Mouse (Mus musculus): ENCODE measurements at regions not wholly inside any gene's neighbourhood (a gene's known extent, or its start where the extent isn't known, plus 50 kb on each side); places are given as distances from the start of the nearest gene placed in this dataset.
A peak's percentile ranks its signal among the peaks of the same experiment; 100 is the strongest.

DNA sequence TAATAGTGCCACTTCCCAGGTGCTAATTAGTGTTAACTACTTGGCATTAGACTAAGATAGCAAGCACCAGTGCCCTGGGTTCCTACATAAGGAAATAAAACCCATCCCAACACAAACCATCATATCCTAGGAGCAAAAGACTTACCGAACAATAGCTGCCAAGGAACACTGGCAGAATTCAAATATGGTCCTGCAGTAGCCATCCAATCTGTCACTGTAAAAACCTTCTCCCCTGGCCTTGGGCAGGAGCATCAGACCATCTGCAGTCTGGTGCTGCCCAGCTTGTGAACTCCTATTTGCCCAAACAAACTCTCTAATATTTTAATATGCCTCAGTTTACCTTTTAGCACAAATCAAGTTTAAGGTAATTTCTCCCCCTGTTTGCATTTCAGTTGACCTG lies 137.9 kb upstream of the Nabp1 start:
- Histone ChIP-seq H3K4me2 (ENCODE audit: low read depth, low read length) (no peak overlapping the region), H3K27ac (ENCODE audit: low read depth) (no peak overlapping the region), H3K9me3 (ENCODE audit: low read length) (no peaks in the 10 kb centered on the region), H3K9ac (replicated peaks) (no peak overlapping the region), H3K4me3 (ENCODE audit: low read depth, low read length) (no peak overlapping the region), H3K4me1 (ENCODE audit: insufficient read depth) (no peaks in the 10 kb centered on the region), H3K27me3 (ENCODE audit: insufficient read depth, low read length) (no peaks in the 10 kb centered on the region), H3K36me3 (replicated peaks; ENCODE audit: insufficient read depth, low read length) (no peaks in the 10 kb centered on the region)
- 93% methylated on average over 1 of the region's 1 CpGs for WGBS (ENCODE audit: insufficient replicate concordance)
- ATAC-seq (no peak), DNase-seq (no peak)
- TF ChIP-seq CTCF (IDR thresholded peaks at IDR 0.05; ENCODE audit: low read depth): no peak
- TF ChIP-seq EP300 (IDR thresholded peaks at IDR 0.05; ENCODE audit: low read depth): no peak

DNA sequence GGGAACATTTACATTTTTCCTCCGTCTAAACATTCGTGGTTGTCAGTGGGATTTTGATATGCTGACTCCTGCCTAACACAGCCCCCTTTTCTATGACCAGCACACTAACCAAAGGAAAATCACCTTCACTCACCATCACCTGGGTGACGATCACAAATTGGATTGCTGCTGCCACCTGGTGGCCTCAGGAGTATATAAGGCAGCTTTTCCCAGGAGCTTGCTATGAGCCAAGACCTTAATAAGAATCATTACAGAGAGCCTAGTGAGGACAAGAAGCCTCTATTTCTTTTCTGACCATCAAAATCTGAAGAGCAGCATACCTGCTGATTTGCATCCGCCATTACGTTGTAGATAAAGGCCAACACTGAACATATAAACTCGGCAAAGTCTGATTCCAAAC lies 137.3 kb upstream of the Nabp1 start:
- WGBS (ENCODE audit: insufficient replicate concordance): 26% methylated on average over 6 of the region's 6 CpGs
- H3K4me3 ChIP-seq (ENCODE audit: low read depth, low read length): no peak overlapping the region
- no peak overlapping the region for H3K9ac ChIP-seq (replicated peaks)
- peak; percentile 52 for DNase-seq
- no peaks in the 10 kb centered on the region for H3K27me3 ChIP-seq (ENCODE audit: insufficient read depth, low read length)
- no peak overlapping the region for H3K27ac ChIP-seq (ENCODE audit: low read depth)
- no peak overlapping the region for H3K4me2 ChIP-seq (ENCODE audit: low read depth, low read length)
- no peaks in the 10 kb centered on the region for H3K36me3 ChIP-seq (replicated peaks; ENCODE audit: insufficient read depth, low read length)
- H3K9me3 ChIP-seq (ENCODE audit: low read length): no peaks in the 10 kb centered on the region
- TF ChIP-seq CTCF (IDR thresholded peaks at IDR 0.05; ENCODE audit: low read depth) (peak; percentile 71), EP300 (IDR thresholded peaks at IDR 0.05; ENCODE audit: low read depth) (no peak)
- ATAC-seq: no peak
- H3K4me1 ChIP-seq (ENCODE audit: insufficient read depth): no peaks in the 10 kb centered on the region

DNA sequence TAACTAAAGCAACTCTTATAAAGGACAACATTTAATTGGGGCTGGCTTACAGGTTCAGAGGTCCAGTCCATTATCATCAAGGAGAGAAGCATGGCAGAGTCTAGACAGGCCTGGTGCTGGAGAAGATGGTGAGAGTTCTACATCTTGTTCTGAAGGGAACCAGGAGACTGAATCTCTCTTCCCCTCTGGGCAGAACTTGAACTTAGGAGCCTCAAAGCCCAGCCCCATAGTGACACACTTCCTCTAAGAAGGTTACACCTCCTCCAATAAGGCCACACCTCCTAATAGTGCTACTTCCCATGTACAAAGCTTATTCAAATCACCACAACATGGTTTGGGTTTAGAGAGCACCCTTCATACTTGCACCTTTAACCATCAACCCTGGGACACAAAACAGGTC lies 136.5 kb upstream of the Nabp1 start:
- Histone ChIP-seq H3K27me3 (ENCODE audit: insufficient read depth, low read length) (no peaks in the 10 kb centered on the region), H3K9me3 (ENCODE audit: low read length) (no peaks in the 10 kb centered on the region), H3K36me3 (replicated peaks; ENCODE audit: insufficient read depth, low read length) (no peaks in the 10 kb centered on the region), H3K4me2 (ENCODE audit: low read depth, low read length) (no peak overlapping the region), H3K9ac (replicated peaks) (no peak overlapping the region), H3K4me3 (ENCODE audit: low read depth, low read length) (no peak overlapping the region), H3K27ac (ENCODE audit: low read depth) (no peak overlapping the region), H3K4me1 (ENCODE audit: insufficient read depth) (no peaks in the 10 kb centered on the region)
- no peak for ATAC-seq
- TF ChIP-seq CTCF (IDR thresholded peaks at IDR 0.05; ENCODE audit: low read depth) (no peak), EP300 (IDR thresholded peaks at IDR 0.05; ENCODE audit: low read depth) (no peak)
- DNase-seq: no peak

DNA sequence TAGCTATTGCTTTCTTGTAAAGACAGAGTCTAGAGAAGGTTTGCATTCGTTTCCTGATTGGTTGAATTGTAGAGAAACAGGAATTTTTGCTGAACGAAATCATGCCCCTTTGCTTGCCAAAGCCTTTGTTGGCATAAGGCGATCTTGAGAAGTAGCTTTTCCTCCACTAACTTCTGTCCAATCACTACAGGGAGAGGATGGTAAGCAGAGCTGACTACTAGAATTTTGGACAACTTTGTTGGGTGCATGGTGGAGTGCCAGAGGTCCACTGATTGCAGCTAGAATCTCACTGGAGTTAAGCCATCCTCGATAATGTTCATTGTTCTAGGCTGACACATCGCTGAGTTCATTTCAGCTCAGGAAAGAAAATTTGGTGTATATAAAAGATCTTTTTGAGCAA lies 131.1 kb upstream of the Nabp1 start:
- Histone ChIP-seq H3K9me3 (ENCODE audit: low read length) (no peaks in the 10 kb centered on the region), H3K4me2 (ENCODE audit: low read depth, low read length) (no peak overlapping the region), H3K27ac (ENCODE audit: low read depth) (no peak overlapping the region), H3K27me3 (ENCODE audit: insufficient read depth, low read length) (no peaks in the 10 kb centered on the region), H3K4me1 (ENCODE audit: insufficient read depth) (no peaks in the 10 kb centered on the region), H3K9ac (replicated peaks) (no peak overlapping the region), H3K4me3 (ENCODE audit: low read depth, low read length) (no peak overlapping the region), H3K36me3 (replicated peaks; ENCODE audit: insufficient read depth, low read length) (no peaks in the 10 kb centered on the region)
- no peak for DNase-seq
- WGBS (ENCODE audit: insufficient replicate concordance): 69% methylated on average over 5 of the region's 5 CpGs
- TF ChIP-seq EP300 (IDR thresholded peaks at IDR 0.05; ENCODE audit: low read depth): no peak
- no peak for TF ChIP-seq CTCF (IDR thresholded peaks at IDR 0.05; ENCODE audit: low read depth)
- ATAC-seq: no peak

DNA sequence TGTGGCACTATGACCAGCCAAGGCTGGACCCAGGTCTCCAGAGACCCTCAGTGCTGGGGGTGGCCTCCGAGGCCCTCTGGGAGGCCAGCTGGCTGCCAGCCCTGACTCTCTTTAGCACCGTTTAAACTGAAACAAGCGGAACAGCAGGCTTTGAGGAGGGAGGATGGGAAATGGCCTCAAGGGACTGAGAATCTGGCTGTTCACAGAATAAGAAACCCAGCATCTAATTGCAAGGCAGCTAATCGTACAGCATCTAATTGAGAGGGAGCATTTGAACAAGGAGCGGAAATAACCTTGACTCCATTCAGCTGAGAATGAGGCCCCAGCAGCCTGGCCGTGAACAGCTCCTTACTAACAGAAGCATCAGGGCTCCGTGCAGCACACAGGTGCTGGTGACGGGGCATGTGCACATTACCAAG lies 129.2 kb upstream of the Nabp1 start:
- no peak for TF ChIP-seq CTCF (IDR thresholded peaks at IDR 0.05; ENCODE audit: low read depth)
- TF ChIP-seq EP300 (IDR thresholded peaks at IDR 0.05; ENCODE audit: low read depth): no peak
- ATAC-seq: no peak
- 70% methylated on average over 8 of the region's 8 CpGs for WGBS (ENCODE audit: insufficient replicate concordance)

DNA sequence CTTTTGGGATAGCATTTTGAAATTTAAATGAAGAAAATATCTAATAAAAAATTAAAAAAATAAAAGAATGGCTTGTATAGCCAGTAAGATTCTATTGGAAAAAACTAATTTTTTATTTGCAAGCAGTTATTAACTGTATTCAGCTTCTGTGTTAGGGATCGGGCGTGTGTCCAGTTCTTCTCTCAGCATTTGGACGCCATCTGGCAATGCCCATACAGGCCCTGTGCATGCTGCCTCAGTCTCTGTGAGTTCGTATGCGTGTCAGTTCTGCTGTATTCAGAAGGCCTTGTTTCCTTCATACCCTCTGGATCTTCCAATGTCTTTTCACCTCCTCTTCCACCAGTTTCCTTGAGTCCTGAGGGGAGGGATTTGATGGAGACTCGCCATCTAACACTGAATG lies 123.8 kb upstream of the Nabp1 start:
- no peak for ATAC-seq
- Histone ChIP-seq H3K27me3 (ENCODE audit: insufficient read depth, low read length) (no peaks in the 10 kb centered on the region), H3K4me1 (ENCODE audit: insufficient read depth) (no peaks in the 10 kb centered on the region), H3K27ac (ENCODE audit: low read depth) (no peak overlapping the region), H3K9ac (replicated peaks) (no peak overlapping the region), H3K4me3 (ENCODE audit: low read depth, low read length) (no peak overlapping the region), H3K36me3 (replicated peaks; ENCODE audit: insufficient read depth, low read length) (no peaks in the 10 kb centered on the region), H3K9me3 (ENCODE audit: low read length) (no peaks in the 10 kb centered on the region), H3K4me2 (ENCODE audit: low read depth, low read length) (no peak overlapping the region)
- 76% methylated on average over 6 of the region's 6 CpGs for WGBS (ENCODE audit: insufficient replicate concordance)
- DNase-seq: no peak
- no peak for TF ChIP-seq CTCF (IDR thresholded peaks at IDR 0.05; ENCODE audit: low read depth)
- TF ChIP-seq EP300 (IDR thresholded peaks at IDR 0.05; ENCODE audit: low read depth): no peak

More for the DNA sequence above, 129.2 kb upstream of the Nabp1 start:
- no peaks in the 10 kb centered on the region for H3K27me3 ChIP-seq (ENCODE audit: insufficient read depth, low read length)
- H3K27ac ChIP-seq (ENCODE audit: low read depth): no peak overlapping the region
- H3K4me3 ChIP-seq (ENCODE audit: low read depth, low read length): no peak overlapping the region
- no peak for DNase-seq
- H3K9ac ChIP-seq (replicated peaks): no peak overlapping the region
- H3K36me3 ChIP-seq (replicated peaks; ENCODE audit: insufficient read depth, low read length): no peaks in the 10 kb centered on the region
- no peaks in the 10 kb centered on the region for H3K9me3 ChIP-seq (ENCODE audit: low read length)
- H3K4me1 ChIP-seq (ENCODE audit: insufficient read depth): no peaks in the 10 kb centered on the region
- no peak overlapping the region for H3K4me2 ChIP-seq (ENCODE audit: low read depth, low read length)

DNA sequence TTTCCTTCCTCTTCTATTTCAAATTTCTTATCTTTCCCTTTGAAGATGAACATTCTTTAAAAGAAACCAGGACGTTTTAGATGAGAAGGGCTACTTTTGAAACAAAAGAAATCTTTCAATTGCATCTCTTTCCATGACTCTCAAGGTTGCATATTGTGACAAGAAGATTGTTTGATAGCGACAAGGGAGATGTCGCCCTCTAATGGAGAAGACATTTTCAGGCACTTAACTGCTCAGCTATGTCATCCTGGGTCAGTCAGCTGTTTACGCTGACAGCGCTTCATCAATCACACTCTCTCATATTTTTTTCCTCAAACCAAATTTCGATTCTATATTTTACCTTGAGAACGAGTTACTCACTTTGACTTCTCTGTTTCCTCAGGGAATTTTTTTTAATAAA lies 122.2 kb upstream of the Nabp1 start:
- H3K27ac ChIP-seq (ENCODE audit: low read depth): no peak overlapping the region
- DNase-seq (no peak), ATAC-seq (no peak)
- TF ChIP-seq EP300 (IDR thresholded peaks at IDR 0.05; ENCODE audit: low read depth) (no peak), CTCF (IDR thresholded peaks at IDR 0.05; ENCODE audit: low read depth) (peak; percentile 75)
- 18% methylated on average over 7 of the region's 7 CpGs for WGBS (ENCODE audit: insufficient replicate concordance)
- no peak overlapping the region for H3K4me2 ChIP-seq (ENCODE audit: low read depth, low read length)
- H3K9ac ChIP-seq (replicated peaks): no peak overlapping the region
- no peak overlapping the region for H3K4me3 ChIP-seq (ENCODE audit: low read depth, low read length)
- H3K9me3 ChIP-seq (ENCODE audit: low read length): no peaks in the 10 kb centered on the region
- no peaks in the 10 kb centered on the region for H3K4me1 ChIP-seq (ENCODE audit: insufficient read depth)
- no peaks in the 10 kb centered on the region for H3K27me3 ChIP-seq (ENCODE audit: insufficient read depth, low read length)
- no peaks in the 10 kb centered on the region for H3K36me3 ChIP-seq (replicated peaks; ENCODE audit: insufficient read depth, low read length)
